Mouse (Mus musculus): ENCODE measurements at regions not wholly inside any gene's neighbourhood (a gene's known extent, or its start where the extent isn't known, plus 50 kb on each side); places are given as distances from the start of the nearest gene placed in this dataset.

GRCm38 (mm10) chr9:14203768-14204416, 71.0 kb upstream of the Sesn3 start:
- no peak for ATAC-seq (ENCODE audit: insufficient number of reproducible peaks, low FRiP score, low TSS enrichment)

- no peak for ATAC-seq (ENCODE audit: insufficient number of reproducible peaks, low FRiP score, low TSS enrichment)
Observed at GRCm38 (mm10) chr9:14204817-14205216, 70.0 kb upstream of the Sesn3 start.

- ATAC-seq (ENCODE audit: insufficient number of reproducible peaks, low FRiP score, low TSS enrichment) = no peak
Observed at GRCm38 (mm10) chr9:14206838-14207560, 67.9 kb upstream of the Sesn3 start.

GRCm38 (mm10) chr9:14207561-14207936, 67.3 kb upstream of the Sesn3 start:
- ATAC-seq (ENCODE audit: insufficient number of reproducible peaks, low FRiP score, low TSS enrichment) = no peak

- no peak for ATAC-seq (ENCODE audit: insufficient number of reproducible peaks, low FRiP score, low TSS enrichment)
Observed at GRCm38 (mm10) chr9:14213283-14213682, 61.6 kb upstream of the Sesn3 start.

GRCm38 (mm10) chr9:14215171-14215782, 59.6 kb upstream of the Sesn3 start:
- ATAC-seq (ENCODE audit: insufficient number of reproducible peaks, low FRiP score, low TSS enrichment) = no peak

GRCm38 (mm10) chr9:14215961-14216360, 58.9 kb upstream of the Sesn3 start:
- ATAC-seq (ENCODE audit: insufficient number of reproducible peaks, low FRiP score, low TSS enrichment) = no peak

- ATAC-seq (ENCODE audit: insufficient number of reproducible peaks, low FRiP score, low TSS enrichment) = no peak
Observed at GRCm38 (mm10) chr9:14222936-14223335, 51.9 kb upstream of the Sesn3 start.
